Mouse (Mus musculus): ENCODE measurements around the gene Krtap4-16.
"Not testable (repeated sequence)": the region's sequence is repeated elsewhere in the genome, so short reads cannot be mapped to it uniquely, and the experiment has no call there.

GRCm38 (mm10) chr11:99815566-99815965 is 35.8 kb downstream of the Krtap4-16 start, which contains the start of gene Gm11564:
- TF ChIP-seq SIN3A (IDR thresholded peaks at IDR 0.05; ENCODE audit: low read length); POLR2A (IDR thresholded peaks at IDR 0.05; ENCODE audit: control insufficient read depth in 1 of 2, insufficient read depth in 1 of 2, low read depth in 1 of 2, low read length in 2 of 2, poor library complexity in 1 of 2); POLR2AphosphoS5 (IDR thresholded peaks at IDR 0.05; ENCODE audit: borderline replicate concordance, low read depth, low read length); MYC (IDR thresholded peaks at IDR 0.05; ENCODE audit: low read depth, low read length); CHD1 (IDR thresholded peaks at IDR 0.05; ENCODE audit: low read depth, low read length); POLR2AphosphoS2 (IDR thresholded peaks at IDR 0.05; ENCODE audit: low read length); USF1 (IDR thresholded peaks at IDR 0.05; ENCODE audit: low read depth, low read length); MXI1 (IDR thresholded peaks at IDR 0.05; ENCODE audit: low read depth, low read length): not testable (repeated sequence)
